In genomic region chr6:51178799-51179398, GRCm38 (mm10) we compare ENCODE assay signal across 9 mouse cellular contexts.
DNase-seq lines count a peak whose midpoint lies in the region; ATAC-seq and TF ChIP-seq lines count a peak whose summit lies in the region.
"Had no signal": no experiment of that assay in that cellular context is flagged by ENCODE, and none has a peak within 500 bp of the region (broad histone marks: within the 10 kb centered on the region; RNA-seq: fewer than 3 reads in every experiment).

No protein-coding gene starts in this region.

- H3K4me2 ChIP-seq in hindbrain, embryonic 11.5 days (replicated peaks; ENCODE audit: low read depth, low read length): no peak overlapping the region
- H3K4me2 ChIP-seq in hindbrain, embryonic 13.5 days: no peak overlapping the region
- peak overlapping the region; percentile 72; the same call in 1 of the 2 replicates for H3K4me2 ChIP-seq in limb, embryonic 14.5 days (replicated peaks; ENCODE audit: low read depth, low read length, severe bottlenecking)

- no peaks in the 10 kb centered on the region for H3K36me3 ChIP-seq in hindbrain, embryonic 11.5 days (ENCODE audit: control insufficient read depth, insufficient read depth, low read length)
- no peaks in the 10 kb centered on the region for H3K36me3 ChIP-seq in hindbrain, embryonic 13.5 days
- no peaks in the 10 kb centered on the region for H3K36me3 ChIP-seq in limb, embryonic 14.5 days (ENCODE audit: control insufficient read depth, insufficient read depth, low read length)

- H3K4me1 ChIP-seq in hindbrain, embryonic 11.5 days (replicated peaks; ENCODE audit: control insufficient read depth, insufficient read depth, low read length): peaks cover under 1% of the 10 kb centered on the region; the same call in 1 of the 2 replicates
- peaks cover 3% of the 10 kb centered on the region; the same call in 1 of the 2 replicates for H3K4me1 ChIP-seq in hindbrain, embryonic 13.5 days (replicated peaks)
- H3K4me1 ChIP-seq in limb, embryonic 14.5 days (ENCODE audit: control insufficient read depth, insufficient read depth, low read length): peaks cover 18% of the 10 kb centered on the region

- TF ChIP-seq POLR2A in limb, embryonic 14.5 days (IDR thresholded peaks at IDR 0.05; ENCODE audit: borderline replicate concordance, extremely low read depth, insufficient read depth, insufficient read length): no peak

- H3K4me3 ChIP-seq in hindbrain, embryonic 11.5 days (ENCODE audit: low read depth, low read length): no peak overlapping the region
- no peak overlapping the region for H3K4me3 ChIP-seq in hindbrain, embryonic 13.5 days
- no peak overlapping the region; the same call in 1 of the 2 replicates for H3K4me3 ChIP-seq in limb, embryonic 14.5 days (replicated peaks; ENCODE audit: low read length)

- H3K27ac ChIP-seq in hindbrain, embryonic 11.5 days (ENCODE audit: low read depth, low read length): no peak overlapping the region
- H3K27ac ChIP-seq in hindbrain, embryonic 13.5 days: no peak overlapping the region
- 0 out of 2 replicates have a peak overlapping the region, but pooled peaks have one; percentile 6 for H3K27ac ChIP-seq in limb, embryonic 14.5 days (replicated peaks; ENCODE audit: low read depth, low read length)

- WGBS in hindbrain, embryonic 11.5 days: 2% methylated on average over 17 of the region's 17 CpGs
- WGBS in hindbrain, embryonic 13.5 days: 2% methylated on average over 17 of the region's 17 CpGs
- WGBS in limb, embryonic 14.5 days: under 1% methylated on average over 17 of the region's 17 CpGs

- no peak for DNase-seq in hindbrain, embryonic 11.5 days (ENCODE audit: low spot score)
- peak; percentile 30 for DNase-seq in CD4-positive helper T cell, adult 2 months (ENCODE audit: low read depth, low spot score)
- peak; percentile 12 for DNase-seq in ZHBTc4 (ENCODE audit: low read depth, low spot score)
- no peak for DNase-seq in limb, embryonic 14.5 days (ENCODE audit: low spot score)
- no peak for DNase-seq in frontal cortex, postnatal 10 days (ENCODE audit: low spot score in 2 of 2)
- no peak for DNase-seq in urinary bladder, postnatal 36 days (ENCODE audit: low spot score in 2 of 2)
- no peak for DNase-seq in left cerebral cortex, adult 11 months (ENCODE audit: low spot score)
- DNase-seq: cerebellum, adult 11 months had no signal

- H3K9ac ChIP-seq in hindbrain, embryonic 11.5 days (ENCODE audit: low read depth, low read length): no peak overlapping the region
- no peak overlapping the region for H3K9ac ChIP-seq in hindbrain, embryonic 13.5 days
- H3K9ac ChIP-seq in limb, embryonic 14.5 days (ENCODE audit: low read depth, low read length, severe bottlenecking): no peak overlapping the region

- peak; percentile 17; the same call in 1 of the 2 replicates for ATAC-seq in hindbrain, embryonic 11.5 days (ENCODE audit: low FRiP score)
- no peak; the same call in 1 of the 2 replicates for ATAC-seq in hindbrain, embryonic 13.5 days (ENCODE audit: low FRiP score)
- ATAC-seq in limb, embryonic 14.5 days (ENCODE audit: low FRiP score, low read depth): 0 out of 2 replicates have a peak, but pooled peaks have one; percentile 0

- no peaks in the 10 kb centered on the region for H3K9me3 ChIP-seq in hindbrain, embryonic 11.5 days (ENCODE audit: control insufficient read depth, low read length)
- no peaks in the 10 kb centered on the region for H3K9me3 ChIP-seq in hindbrain, embryonic 13.5 days
- no peaks in the 10 kb centered on the region for H3K9me3 ChIP-seq in limb, embryonic 14.5 days (ENCODE audit: control insufficient read depth, low read length)

- H3K27me3 ChIP-seq in hindbrain, embryonic 11.5 days (ENCODE audit: control insufficient read depth, insufficient read depth, low read length): peaks cover 47% of the 10 kb centered on the region
- peaks cover 90% of the 10 kb centered on the region for H3K27me3 ChIP-seq in hindbrain, embryonic 13.5 days
- H3K27me3 ChIP-seq in limb, embryonic 14.5 days (ENCODE audit: control insufficient read depth, insufficient read depth, low read length): peaks cover 25% of the 10 kb centered on the region

Comparison
In these comparisons a context has a peak if more than half of its experiments do, and no peak if none do; other contexts are left out.
1. DNase-seq: peak in CD4-positive helper T cell, adult 2 months (single experiment) and ZHBTc4 (single experiment); none in hindbrain, embryonic 11.5 days (single experiment), limb, embryonic 14.5 days (single experiment), frontal cortex, postnatal 10 days (0 of 2), urinary bladder, postnatal 36 days (0 of 2) and left cerebral cortex, adult 11 months (single experiment).